Comparison of ENCODE assay signal across 19 mouse cellular contexts in the genomic region with DNA sequence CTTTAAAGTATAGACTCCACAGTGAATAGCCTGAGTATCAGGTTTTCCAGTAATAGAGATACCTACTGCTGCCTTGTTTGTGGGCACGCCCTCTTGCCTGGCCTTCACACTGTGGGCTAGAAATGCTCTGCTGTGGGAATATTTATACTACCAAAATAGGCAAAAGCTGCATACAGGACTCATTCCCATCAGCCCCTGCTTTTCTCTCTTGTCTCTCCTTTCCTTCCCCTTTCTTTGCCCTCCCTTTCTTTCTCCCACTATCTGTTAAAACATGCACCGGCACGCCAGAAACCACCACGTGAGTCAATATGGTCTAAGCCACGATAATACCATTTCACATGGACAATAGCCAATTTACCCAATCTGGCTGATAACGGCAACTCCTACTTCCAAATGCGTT.
A peak's percentile ranks its signal among the peaks of the same experiment; 100 is the strongest.
DNase-seq lines count a peak whose midpoint lies in the region; ATAC-seq and TF ChIP-seq lines count a peak whose summit lies in the region.
"Had no signal": no experiment of that assay in that cellular context is flagged by ENCODE, and none has a peak within 500 bp of the region (broad histone marks: within the 10 kb centered on the region; RNA-seq: fewer than 3 reads in every experiment).

No protein-coding gene starts in this region.

- no peaks in the 10 kb centered on the region for H3K4me1 ChIP-seq in stomach, embryonic 14.5 days (ENCODE audit: control insufficient read depth, insufficient read depth, low read length)
- no peaks in the 10 kb centered on the region for H3K4me1 ChIP-seq in stomach, postnatal 0 days (replicated peaks; ENCODE audit: control insufficient read depth, insufficient read depth)
- H3K4me1 ChIP-seq: heart, embryonic 10.5 days; hindbrain, embryonic 13.5 days had no signal

- no peak overlapping the region for H3K4me2 ChIP-seq in stomach, embryonic 14.5 days (replicated peaks; ENCODE audit: low read depth, low read length)
- H3K4me2 ChIP-seq in stomach, postnatal 0 days (replicated peaks; ENCODE audit: low read depth), result no peak overlapping the region
- H3K4me2 ChIP-seq: embryonic facial prominence, embryonic 15.5 days; hindbrain, embryonic 13.5 days had no signal

- no peak for TF ChIP-seq EP300 in stomach, postnatal 0 days (optimal IDR thresholded peaks at IDR 0.05)

- TF ChIP-seq CTCF in stomach, postnatal 0 days (IDR thresholded peaks at IDR 0.05; ENCODE audit: low read depth), result no peak
- TF ChIP-seq CTCF in left cerebral cortex, adult 2 months (IDR thresholded peaks at IDR 0.05), result no peak

- H3K36me3 ChIP-seq in stomach, embryonic 14.5 days (ENCODE audit: control insufficient read depth, insufficient read depth, low read length), result no peaks in the 10 kb centered on the region
- H3K36me3 ChIP-seq in stomach, postnatal 0 days (ENCODE audit: control insufficient read depth, insufficient read depth, low read length), result no peaks in the 10 kb centered on the region
- H3K36me3 ChIP-seq: embryonic facial prominence, embryonic 15.5 days; forebrain, embryonic 10.5 days; heart, embryonic 10.5 days; hindbrain, embryonic 13.5 days had no signal

- no peaks in the 10 kb centered on the region for H3K9me3 ChIP-seq in stomach, embryonic 14.5 days (ENCODE audit: control insufficient read depth, low read depth, low read length)
- H3K9me3 ChIP-seq in stomach, postnatal 0 days (ENCODE audit: control insufficient read depth, low read length), result no peaks in the 10 kb centered on the region
- H3K9me3 ChIP-seq: embryonic facial prominence, embryonic 15.5 days; forebrain, embryonic 10.5 days; heart, embryonic 10.5 days; hindbrain, embryonic 13.5 days had no signal

- peak overlapping the region; percentile 48; the same call in 1 of the 2 replicates for H3K27ac ChIP-seq in stomach, embryonic 14.5 days (ENCODE audit: low read length)
- H3K27ac ChIP-seq in stomach, postnatal 0 days (replicated peaks), result no peak overlapping the region
- H3K27ac ChIP-seq in left cerebral cortex, adult 2 months, result no peak overlapping the region
- H3K27ac ChIP-seq: embryonic facial prominence, embryonic 15.5 days; forebrain, embryonic 10.5 days; heart, embryonic 10.5 days; hindbrain, embryonic 13.5 days; hindbrain, postnatal 0 days had no signal

- no peak for ATAC-seq in stomach, embryonic 14.5 days (ENCODE audit: insufficient number of reproducible peaks, insufficient read depth, low FRiP score, low read depth)
- peak; percentile 67 for ATAC-seq in stomach, postnatal 0 days (ENCODE audit: low FRiP score, low TSS enrichment)
- ATAC-seq: hindbrain, postnatal 0 days had no signal

- WGBS in stomach, embryonic 14.5 days, result 60% methylated on average over 7 of the region's 7 CpGs
- WGBS in stomach, postnatal 0 days, result 41% methylated on average over 7 of the region's 7 CpGs

- H3K4me3 ChIP-seq in stomach, embryonic 14.5 days (ENCODE audit: low read depth, low read length), result no peak overlapping the region
- no peak overlapping the region for H3K4me3 ChIP-seq in stomach, postnatal 0 days (ENCODE audit: low read depth, low read length)
- H3K4me3 ChIP-seq in left cerebral cortex, adult 2 months, result no peak overlapping the region
- H3K4me3 ChIP-seq: embryonic facial prominence, embryonic 15.5 days; erythroblast, embryonic 14.5 days; forebrain, embryonic 10.5 days; heart, embryonic 10.5 days; hindbrain, embryonic 13.5 days had no signal

- no peaks in the 10 kb centered on the region for H3K27me3 ChIP-seq in stomach, embryonic 14.5 days (ENCODE audit: control insufficient read depth, insufficient read depth, low read length)
- no peaks in the 10 kb centered on the region for H3K27me3 ChIP-seq in stomach, postnatal 0 days (ENCODE audit: control insufficient read depth, insufficient read depth, low read length)
- H3K27me3 ChIP-seq: embryonic facial prominence, embryonic 15.5 days; hindbrain, embryonic 13.5 days had no signal

- intact Hi-C loops in heart, postnatal 25 days (cut with DNase I), result no loop called here
- intact Hi-C loops in left cerebral cortex, adult 2 months (cut with DNase I), result no loop called here

- no peak overlapping the region for H3K9ac ChIP-seq in stomach, embryonic 14.5 days (replicated peaks; ENCODE audit: low read depth, low read length)
- no peak overlapping the region for H3K9ac ChIP-seq in stomach, postnatal 0 days (ENCODE audit: low read length)
- H3K9ac ChIP-seq: embryonic facial prominence, embryonic 15.5 days; hindbrain, embryonic 13.5 days had no signal

- peak; percentile 64 for DNase-seq in heart, adult 11 months
- DNase-seq in heart, postnatal 25 days (ENCODE audit: low spot score), result no peak
- peak; percentile 11 for DNase-seq in urinary bladder, adult 18-20 months (ENCODE audit: low spot score in 2 of 2)
- no peak for DNase-seq in urinary bladder, postnatal 25 days (ENCODE audit: low spot score)
- peak; percentile 60 for DNase-seq in stomach, postnatal 0 days (ENCODE audit: low spot score)
- no peak for DNase-seq in left cerebral cortex, adult 2 months (ENCODE audit: extremely low spot score in 1 of 2, low spot score in 2 of 2)
- DNase-seq: adrenal gland, postnatal 10 days; cerebellum, adult 11-12 months; cerebellum, adult 9-10 months; cerebellum, postnatal 25 days; gastrocnemius, postnatal 36 days; heart, postnatal 10 days had no signal

Comparison
In these comparisons a context has a peak if more than half of its experiments do, and no peak if none do; other contexts are left out.
1. DNase-seq: peak in heart, adult 11 months (single experiment), urinary bladder, adult 18-20 months (2 of 2) and stomach, postnatal 0 days (single experiment); none in heart, postnatal 25 days (single experiment), urinary bladder, postnatal 25 days (single experiment) and left cerebral cortex, adult 2 months (0 of 2).